Mouse (Mus musculus) brain, embryonic 14.5 days (tissue): ENCODE measurements at regions not wholly inside any gene's neighbourhood (a gene's known extent, or its start where the extent isn't known, plus 50 kb on each side); places are given as distances from the start of the nearest gene placed in this dataset.

Source experiments
- DNase-seq: peaks from one replicate; pipeline ENCODE4 v3.0.0-alpha.2; 2011; ENCODE audit warnings: low read depth
- CTCF ChIP-seq: fragments of 200-500 bp; IDR thresholded peaks from 2 replicates; pipeline ENCODE4 v1.5.1; 2012; ENCODE audit warnings: inconsistent platforms, mild to moderate bottlenecking, moderate library complexity, borderline replicate concordance; ENCODE audit not compliant: insufficient read depth, insufficient read length; ENCODE audit errors: extremely low read depth
- POLR2A ChIP-seq: fragments of 200-500 bp; IDR thresholded peaks from 2 replicates; pipeline ENCODE4 v1.6.1; 2012; ENCODE audit warnings: mild to moderate bottlenecking, inconsistent platforms, borderline replicate concordance; ENCODE audit not compliant: poor library complexity, insufficient read depth, insufficient read length, severe bottlenecking; ENCODE audit errors: extremely low read depth

DNA sequence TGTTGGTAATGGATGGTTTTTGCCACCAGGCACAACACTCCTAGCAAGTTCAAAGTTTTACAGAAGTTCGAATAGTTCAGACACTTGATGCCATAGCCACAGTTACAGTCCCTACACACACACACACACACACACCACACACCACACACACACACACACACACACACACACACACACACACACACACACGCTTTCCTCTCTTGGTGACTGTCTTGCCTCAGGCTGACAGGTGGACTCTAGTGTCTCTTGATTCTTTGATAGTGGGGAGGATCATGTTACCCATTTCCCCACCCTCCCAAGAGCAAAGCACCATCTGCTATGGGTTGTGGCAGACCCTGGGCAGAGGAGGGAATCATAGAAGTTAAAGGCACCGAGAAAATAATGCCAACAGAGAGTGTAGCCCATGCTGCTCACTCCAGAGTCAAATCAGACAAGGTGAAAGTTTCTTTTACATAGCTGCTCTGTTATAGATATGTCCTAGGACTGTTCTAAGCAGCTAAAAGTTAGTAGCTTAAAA lies 75.9 kb downstream of the Klhl25 start:
- TF ChIP-seq CTCF (no peak), POLR2A (no peak)
- DNase-seq = no peak

DNA sequence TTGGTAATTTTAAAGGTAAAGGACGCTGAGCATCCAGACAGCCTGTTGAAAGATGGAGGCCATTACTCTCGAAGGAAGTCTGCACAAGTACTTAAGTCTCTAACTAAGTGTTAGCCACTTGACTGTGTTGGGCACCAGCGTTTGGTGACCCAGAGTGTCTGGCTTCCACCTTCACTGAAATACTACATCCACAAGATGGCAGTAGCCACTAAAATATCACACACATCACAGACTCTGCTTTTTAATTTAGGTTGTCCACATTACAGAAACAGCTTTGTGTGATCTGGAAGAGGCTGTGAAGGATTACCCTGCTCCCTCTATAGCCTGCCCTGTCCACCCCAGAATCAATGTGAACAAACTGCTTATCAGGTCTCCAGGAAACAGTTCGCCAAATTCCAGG lies 79.4 kb downstream of the Klhl25 start:
- TF ChIP-seq CTCF (peak; percentile 62; the same call in 1 of the 2 replicates), POLR2A (no peak)
- DNase-seq = peak; percentile 90

DNA sequence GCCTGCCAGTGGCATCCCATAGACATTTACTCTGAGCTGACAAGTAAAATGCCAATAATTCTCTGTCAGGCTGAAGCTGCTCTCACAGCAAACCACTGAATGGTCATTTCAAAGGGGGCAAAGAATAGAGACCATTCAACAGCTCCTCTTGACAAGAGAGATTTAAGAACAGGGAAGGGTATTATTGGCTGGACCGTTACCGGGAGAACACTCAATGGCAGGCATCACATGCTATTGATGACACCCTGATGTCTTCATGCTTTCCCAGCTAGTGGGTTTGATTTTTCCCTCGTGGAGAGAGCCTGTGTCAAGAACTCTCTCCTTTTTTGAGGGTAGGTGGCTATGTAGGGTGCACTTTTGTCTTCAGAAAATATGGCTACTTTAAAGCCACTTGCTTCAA lies 95.7 kb downstream of the Klhl25 start:
- peak; percentile 32 for DNase-seq
- TF ChIP-seq CTCF (no peak), POLR2A (no peak)

DNA sequence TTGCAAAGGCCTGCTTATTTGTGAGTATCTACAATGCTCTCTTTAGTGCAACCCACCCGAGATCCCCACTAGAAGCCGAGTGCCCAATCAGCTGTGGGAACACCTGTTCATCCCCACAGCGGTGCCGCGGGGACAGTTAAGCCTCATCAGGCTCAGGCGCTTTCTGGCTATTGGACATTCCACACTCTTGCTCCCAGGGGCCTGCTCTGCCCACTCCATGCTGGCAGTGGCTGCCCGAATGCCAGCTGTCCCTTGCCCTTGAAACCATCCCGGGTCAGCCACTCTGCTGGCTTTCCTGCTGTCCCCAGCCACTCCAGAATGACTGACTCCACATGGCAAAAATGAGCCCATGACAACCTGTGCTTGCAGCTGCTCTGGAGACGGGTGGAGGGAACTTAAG lies 107.6 kb downstream of the Klhl25 start:
- no peak for TF ChIP-seq POLR2A
- TF ChIP-seq CTCF = no peak
- peak; percentile 40 for DNase-seq

DNA sequence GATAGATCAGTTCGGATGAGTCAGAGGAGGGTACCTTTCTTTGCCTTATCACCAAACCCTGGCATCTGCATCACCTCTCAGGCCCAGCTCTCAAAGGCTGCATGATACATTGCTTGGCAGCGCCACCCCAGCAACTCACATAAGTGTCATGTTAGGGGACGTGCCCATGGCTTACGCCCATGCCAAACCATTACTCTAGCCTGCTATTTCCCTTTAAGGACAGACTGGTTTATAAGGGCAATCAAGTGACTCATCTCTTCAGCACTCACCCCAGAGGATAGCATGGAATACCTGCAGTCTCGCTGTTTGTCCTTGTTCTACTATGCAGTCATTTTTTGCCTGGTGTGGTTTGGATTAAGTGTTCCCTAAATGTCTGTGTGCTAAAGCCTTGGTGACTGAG lies 109.3 kb downstream of the Klhl25 start:
- TF ChIP-seq POLR2A = no peak
- no peak for TF ChIP-seq CTCF
- DNase-seq = no peak

GRCm38 (mm10) chr7:75959903-75960620 lies 112.0 kb downstream of the Klhl25 start:
- TF ChIP-seq CTCF (no peak), POLR2A (no peak)
- peak; percentile 62 for DNase-seq

DNA sequence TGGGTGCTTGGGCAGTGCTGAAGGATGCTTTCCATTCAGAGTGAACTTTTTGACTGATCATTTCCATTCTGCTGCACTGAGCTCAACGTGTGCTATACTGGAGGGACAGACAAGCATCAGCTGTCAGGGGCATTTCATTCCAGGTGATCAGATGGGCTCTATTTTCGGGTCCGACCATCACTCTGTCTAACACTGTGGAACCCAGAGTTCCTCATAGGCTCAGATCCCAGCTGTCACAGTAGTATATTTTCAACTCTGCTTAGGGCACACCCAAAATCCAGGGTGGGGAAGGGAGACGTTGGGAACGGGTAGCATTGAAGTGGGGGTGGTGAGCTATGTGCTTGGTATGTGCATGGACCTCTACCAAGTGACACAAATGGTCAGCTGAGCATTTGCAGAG lies 120.1 kb downstream of the Klhl25 start:
- TF ChIP-seq CTCF = no peak
- TF ChIP-seq POLR2A = no peak

GRCm38 (mm10) chr7:75970914-75971313 lies 122.8 kb downstream of the Klhl25 start:
- DNase-seq = peak; percentile 62

More for the DNA sequence above, 120.1 kb downstream of the Klhl25 start:
- no peak for DNase-seq

GRCm38 (mm10) chr7:75971706-75972105 lies 123.6 kb downstream of the Klhl25 start:
- no peak for TF ChIP-seq POLR2A
- TF ChIP-seq CTCF = no peak
- no peak for DNase-seq

More at GRCm38 (mm10) chr7:75970914-75971313, 122.8 kb downstream of the Klhl25 start:
- no peak for TF ChIP-seq CTCF
- no peak for TF ChIP-seq POLR2A

DNA sequence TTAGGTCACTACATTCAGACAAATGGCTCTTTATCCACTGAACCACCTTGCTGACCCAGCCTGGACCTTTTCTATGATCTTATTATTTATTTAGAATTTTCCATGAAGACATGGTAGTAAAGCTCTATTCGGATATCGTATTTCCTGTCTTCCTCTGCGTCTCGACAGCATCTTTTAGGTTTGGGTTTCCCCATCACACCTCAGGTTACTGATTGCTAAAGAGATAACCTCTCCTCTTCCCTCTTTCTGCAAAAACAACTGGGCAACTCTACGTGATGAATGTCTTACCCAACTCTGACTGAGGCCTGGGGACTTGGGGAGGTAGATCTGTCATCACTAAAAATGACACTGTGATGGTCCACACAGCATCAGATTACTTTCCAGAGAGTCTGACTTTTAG lies 133.4 kb downstream of the Klhl25 start:
- DNase-seq = no peak
- no peak for TF ChIP-seq CTCF
- TF ChIP-seq POLR2A = no peak

- peak; percentile 96 for DNase-seq
- TF ChIP-seq POLR2A = no peak
- no peak for TF ChIP-seq CTCF
Observed at GRCm38 (mm10) chr7:75983029-75983808, 135.1 kb downstream of the Klhl25 start.

DNA sequence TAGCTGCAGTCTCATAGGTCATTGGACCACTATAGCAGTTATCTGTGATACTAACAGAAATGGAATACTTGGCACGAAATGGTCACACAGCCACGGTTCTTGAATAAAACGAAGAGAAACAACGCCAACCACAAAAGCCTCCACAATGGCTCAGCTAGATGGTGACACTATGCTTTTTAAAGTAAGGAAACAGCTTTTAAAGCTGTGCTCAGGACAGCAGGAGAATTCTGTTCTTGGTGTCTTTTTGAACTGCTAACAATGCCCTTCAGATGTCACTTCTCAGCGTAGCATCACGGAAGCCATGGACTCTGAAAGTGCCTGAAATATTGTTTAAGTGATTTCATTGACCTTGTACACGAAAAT lies 135.7 kb downstream of the Klhl25 start:
- TF ChIP-seq POLR2A (no peak), CTCF (no peak)
- DNase-seq = no peak

DNA sequence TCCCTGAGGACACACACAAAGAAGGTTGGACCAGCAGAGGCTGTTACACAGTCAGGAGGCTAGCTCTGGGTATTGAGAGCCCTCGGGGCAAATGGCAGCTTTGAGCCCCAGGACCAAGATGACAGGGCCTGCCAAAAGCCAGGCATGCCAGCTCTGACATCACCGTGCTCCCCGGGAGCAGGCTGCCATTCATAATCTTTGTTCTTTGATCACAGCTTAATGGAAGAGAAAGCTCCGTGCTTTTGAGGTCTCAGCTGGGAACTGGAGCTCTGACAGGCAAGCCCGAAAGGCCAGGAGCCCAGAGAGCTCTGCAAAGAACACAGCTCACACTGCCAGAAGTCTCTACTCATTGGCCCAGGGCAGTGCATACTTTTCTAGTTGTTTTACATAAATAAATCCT lies 150.7 kb downstream of the Klhl25 start:
- peak; percentile 94 for DNase-seq
- TF ChIP-seq CTCF = no peak
